Mouse (Mus musculus): ENCODE results near the gene Ehd3. TPM values are rescaled to one million over a fixed set of nuclear protein-coding genes. Genes with fewer than 3 reads are reported as not detected.
A peak's percentile ranks its signal among the peaks of the same experiment; 100 is the strongest.

The Ehd3 gene
- total and polyA plus RNA-seq, 3 experiments = 2.9 to 3.4 (median 3.2) TPM

DNA sequence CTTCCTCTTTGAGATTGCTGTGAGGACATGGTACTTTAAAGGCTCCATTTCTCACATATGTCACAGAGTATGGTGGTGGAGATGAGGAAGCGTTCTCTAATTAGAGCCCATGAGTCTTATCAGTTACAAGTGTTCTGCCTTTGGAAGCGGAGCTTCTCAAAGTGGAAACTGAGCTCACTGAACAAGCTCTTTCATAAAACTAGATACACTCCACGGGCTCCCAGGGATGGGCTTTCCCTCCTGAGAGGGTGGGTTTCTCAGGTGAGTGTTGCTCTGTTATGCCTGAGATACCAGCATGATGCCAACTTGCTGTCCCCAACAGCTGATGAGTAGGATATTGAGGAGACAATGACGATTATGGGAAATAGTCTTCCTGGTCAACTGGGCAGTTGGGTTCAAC is 6.2 kb upstream of the Ehd3 start:
- no peak overlapping the region for H3K9ac ChIP-seq (ENCODE audit: low read depth, low read length)
- WGBS = 65% methylated on average over 4 of the region's 4 CpGs
- H3K79me2 ChIP-seq (replicated peaks; ENCODE audit: control insufficient read depth, insufficient read depth, low read length) = no peaks in the 10 kb centered on the region
- DNase-seq = no peak
- H3K4me1 ChIP-seq (ENCODE audit: control insufficient read depth, insufficient read depth, low read length) = no peaks in the 10 kb centered on the region
- TF ChIP-seq POLR2A (IDR thresholded peaks at IDR 0.05; ENCODE audit: insufficient read depth, low read depth, low read length) (no peak), EP300 (IDR thresholded peaks at IDR 0.05; ENCODE audit: insufficient read depth, low read depth, low read length) (no peak), CTCF (IDR thresholded peaks at IDR 0.05) (no peak)
- no peaks in the 10 kb centered on the region for H3K36me3 ChIP-seq (ENCODE audit: control insufficient read depth, insufficient read depth, low read length)
- intact Hi-C loops (cut with DNase I) = no loop called here
- no peaks in the 10 kb centered on the region for H3K27me3 ChIP-seq (ENCODE audit: control insufficient read depth, insufficient read depth, low read length)
- H3K27ac ChIP-seq = no peak overlapping the region
- H3K4me3 ChIP-seq = no peak overlapping the region

DNA sequence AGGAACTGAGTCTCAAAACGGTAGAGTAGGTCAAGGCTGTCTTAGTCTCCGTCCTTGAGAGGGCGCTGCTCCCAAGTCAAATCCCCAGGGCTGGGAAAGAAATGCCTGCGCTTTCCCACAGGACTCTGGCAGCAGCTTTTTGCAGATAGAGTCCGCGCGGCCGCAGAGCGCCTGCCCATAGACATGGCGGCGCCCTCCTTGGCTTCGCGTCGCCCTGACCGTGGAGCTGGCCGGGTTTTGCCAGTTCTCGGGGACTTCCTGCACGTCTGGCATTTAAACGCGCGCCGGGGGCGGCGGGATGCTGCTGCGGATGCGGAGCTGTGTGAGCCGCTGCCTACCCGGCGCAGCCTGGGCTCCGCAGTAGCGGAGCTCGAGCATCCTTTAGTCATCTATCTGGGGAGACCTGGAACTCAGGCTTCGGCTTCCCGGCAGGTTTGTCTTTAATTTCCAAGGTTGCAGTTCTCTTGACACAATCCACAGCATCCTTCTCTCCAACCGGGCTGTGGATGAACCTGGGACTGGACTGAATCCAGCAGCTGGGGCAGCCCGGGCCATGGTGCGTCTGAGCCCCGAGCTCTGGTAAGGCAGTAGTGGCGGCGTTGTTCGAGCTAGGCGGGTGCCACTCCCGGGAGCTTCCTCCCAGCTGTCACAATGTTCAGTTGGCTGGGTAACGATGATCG is 798 bp downstream of the Ehd3 start:
- Histone ChIP-seq H3K79me2 (replicated peaks; ENCODE audit: control insufficient read depth, insufficient read depth, low read length) (no peaks in the 10 kb centered on the region), H3K36me3 (ENCODE audit: control insufficient read depth, insufficient read depth, low read length) (no peaks in the 10 kb centered on the region), H3K27ac (peak overlapping the region; percentile 63), H3K4me1 (ENCODE audit: control insufficient read depth, insufficient read depth, low read length) (peaks cover 4% of the 10 kb centered on the region), H3K4me3 (peak overlapping the region; percentile 60), H3K9ac (ENCODE audit: low read depth, low read length) (peak overlapping the region; percentile 73), H3K27me3 (ENCODE audit: control insufficient read depth, insufficient read depth, low read length) (no peaks in the 10 kb centered on the region)
- DNase-seq = peak; percentile 89 to 92
- under 1% methylated on average over 45 of the region's 45 CpGs for WGBS
- intact Hi-C loops (cut with DNase I) = loop anchor here (2.0 kb wide), 1 partner anchor 78 kb away; no protein-coding TSS in a partner anchor
- TF ChIP-seq POLR2A (IDR thresholded peaks at IDR 0.05; ENCODE audit: insufficient read depth, low read depth, low read length) (peak; percentile 55), EP300 (IDR thresholded peaks at IDR 0.05; ENCODE audit: insufficient read depth, low read depth, low read length) (peak; percentile 29; the same call in 1 of the 2 replicates), CTCF (IDR thresholded peaks at IDR 0.05) (peak; percentile 77)

DNA sequence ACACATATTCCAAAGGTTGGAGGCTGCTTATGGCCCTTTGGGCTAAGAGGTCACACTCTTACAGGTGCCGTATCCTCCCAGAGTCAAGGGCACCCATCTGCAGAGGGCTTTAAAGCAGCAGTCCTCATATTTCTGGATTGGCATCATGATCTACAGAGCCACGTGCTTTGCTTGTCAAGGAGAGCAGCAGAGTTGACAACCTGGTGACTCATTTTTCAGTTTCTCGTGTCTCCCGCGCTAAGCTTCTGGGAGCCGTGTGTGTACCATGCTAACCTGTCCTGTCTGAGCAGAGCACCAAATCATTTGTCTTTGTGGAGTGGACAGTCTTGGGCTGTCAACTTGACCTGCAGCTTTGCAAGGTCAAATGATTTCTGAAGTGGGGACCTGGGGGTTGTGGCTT is 2.4 kb downstream of the Ehd3 start:
- TF ChIP-seq CTCF (IDR thresholded peaks at IDR 0.05) = no peak
- no peak for TF ChIP-seq EP300 (IDR thresholded peaks at IDR 0.05; ENCODE audit: insufficient read depth, low read depth, low read length)
- TF ChIP-seq POLR2A (IDR thresholded peaks at IDR 0.05; ENCODE audit: insufficient read depth, low read depth, low read length) = no peak
- H3K27me3 ChIP-seq (ENCODE audit: control insufficient read depth, insufficient read depth, low read length) = no peaks in the 10 kb centered on the region
- H3K27ac ChIP-seq = no peak overlapping the region
- DNase-seq = no peak
- H3K4me1 ChIP-seq (ENCODE audit: control insufficient read depth, insufficient read depth, low read length) = peaks cover 4% of the 10 kb centered on the region
- no peak overlapping the region for H3K9ac ChIP-seq (ENCODE audit: low read depth, low read length)
- 81% methylated on average over 6 of the region's 6 CpGs for WGBS
- no peaks in the 10 kb centered on the region for H3K79me2 ChIP-seq (replicated peaks; ENCODE audit: control insufficient read depth, insufficient read depth, low read length)
- no peaks in the 10 kb centered on the region for H3K36me3 ChIP-seq (ENCODE audit: control insufficient read depth, insufficient read depth, low read length)
- intact Hi-C loops (cut with DNase I) = no loop called here
- H3K4me3 ChIP-seq = no peak overlapping the region

DNA sequence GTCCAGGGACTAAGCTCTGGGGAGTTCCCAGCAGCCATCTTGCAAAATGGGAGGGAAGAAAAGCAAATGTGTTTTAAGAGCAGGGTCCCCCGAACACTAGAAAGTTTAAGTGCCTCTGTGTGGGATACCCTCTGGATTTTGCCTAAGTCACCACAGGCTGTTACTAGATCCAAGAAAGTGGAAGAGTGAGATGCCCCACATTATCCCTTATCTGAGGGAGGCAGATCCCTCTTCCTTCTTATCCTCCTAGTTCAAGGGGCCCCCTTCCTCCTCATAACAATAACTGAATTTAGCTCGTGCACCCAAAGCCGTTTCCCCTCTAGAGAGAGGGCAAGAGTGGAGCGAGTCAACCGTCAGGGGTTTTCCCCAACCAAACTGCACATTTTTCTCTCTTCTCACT is 3.3 kb downstream of the Ehd3 start:
- no peak overlapping the region for H3K9ac ChIP-seq (ENCODE audit: low read depth, low read length)
- H3K4me3 ChIP-seq = no peak overlapping the region
- TF ChIP-seq EP300 (IDR thresholded peaks at IDR 0.05; ENCODE audit: insufficient read depth, low read depth, low read length) (no peak), POLR2A (IDR thresholded peaks at IDR 0.05; ENCODE audit: insufficient read depth, low read depth, low read length) (no peak), CTCF (IDR thresholded peaks at IDR 0.05) (no peak)
- H3K27me3 ChIP-seq (ENCODE audit: control insufficient read depth, insufficient read depth, low read length) = no peaks in the 10 kb centered on the region
- DNase-seq = no peak
- 59% methylated on average over 5 of the region's 5 CpGs for WGBS
- no peak overlapping the region for H3K27ac ChIP-seq
- H3K79me2 ChIP-seq (replicated peaks; ENCODE audit: control insufficient read depth, insufficient read depth, low read length) = no peaks in the 10 kb centered on the region
- H3K36me3 ChIP-seq (ENCODE audit: control insufficient read depth, insufficient read depth, low read length) = no peaks in the 10 kb centered on the region
- peaks cover 4% of the 10 kb centered on the region for H3K4me1 ChIP-seq (ENCODE audit: control insufficient read depth, insufficient read depth, low read length)
- intact Hi-C loops (cut with DNase I) = no loop called here

DNA sequence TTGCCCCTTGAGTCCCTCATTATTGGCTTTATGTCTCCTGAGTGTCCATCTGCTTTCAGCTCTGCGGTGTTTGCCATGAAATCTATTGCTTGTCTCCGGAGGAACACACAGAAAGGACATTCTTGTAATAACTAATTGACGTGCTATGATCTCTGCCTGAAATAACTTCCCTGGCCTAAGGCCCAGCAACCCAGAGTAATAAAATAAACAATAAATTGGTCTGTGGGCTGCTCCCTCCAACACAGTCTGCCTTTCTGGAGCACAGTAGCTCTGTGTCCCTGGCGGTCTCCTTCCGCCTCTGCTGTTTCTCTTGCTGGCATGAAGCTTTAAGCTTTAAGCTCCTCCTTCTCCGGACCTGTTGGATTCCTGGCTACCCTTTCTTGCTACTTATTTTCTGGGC is 4.5 kb downstream of the Ehd3 start:
- Histone ChIP-seq H3K4me1 (ENCODE audit: control insufficient read depth, insufficient read depth, low read length) (peaks cover 4% of the 10 kb centered on the region), H3K9ac (ENCODE audit: low read depth, low read length) (no peak overlapping the region), H3K36me3 (ENCODE audit: control insufficient read depth, insufficient read depth, low read length) (no peaks in the 10 kb centered on the region), H3K79me2 (replicated peaks; ENCODE audit: control insufficient read depth, insufficient read depth, low read length) (no peaks in the 10 kb centered on the region), H3K27me3 (ENCODE audit: control insufficient read depth, insufficient read depth, low read length) (no peaks in the 10 kb centered on the region), H3K4me3 (no peak overlapping the region), H3K27ac (no peak overlapping the region)
- WGBS = 50% methylated on average over 6 of the region's 6 CpGs
- intact Hi-C loops (cut with DNase I) = no loop called here
- no peak for DNase-seq
- TF ChIP-seq EP300 (IDR thresholded peaks at IDR 0.05; ENCODE audit: insufficient read depth, low read depth, low read length) (no peak), POLR2A (IDR thresholded peaks at IDR 0.05; ENCODE audit: insufficient read depth, low read depth, low read length) (no peak), CTCF (IDR thresholded peaks at IDR 0.05) (no peak)

DNA sequence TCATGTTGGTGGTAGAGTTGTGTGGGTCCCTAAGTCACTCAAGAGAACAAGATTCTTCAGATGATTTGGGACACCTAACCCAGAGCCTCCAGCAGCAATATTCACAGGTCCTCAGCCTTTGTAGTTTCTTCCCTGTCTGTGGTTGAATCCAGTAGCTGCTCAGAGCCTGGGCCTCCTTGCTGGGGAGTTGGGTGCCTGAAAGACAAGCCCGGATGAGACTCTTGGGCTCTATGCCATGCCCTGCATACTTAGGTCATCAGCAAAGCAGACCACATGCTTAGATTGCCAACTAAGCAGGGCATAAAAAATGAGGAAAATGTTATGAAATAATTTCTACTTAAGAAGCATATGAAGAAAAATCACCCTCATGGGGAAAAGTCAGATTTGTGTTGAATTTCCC is 6.9 kb downstream of the Ehd3 start:
- no peak overlapping the region for H3K4me3 ChIP-seq
- TF ChIP-seq EP300 (IDR thresholded peaks at IDR 0.05; ENCODE audit: insufficient read depth, low read depth, low read length) (no peak), CTCF (IDR thresholded peaks at IDR 0.05) (no peak), POLR2A (IDR thresholded peaks at IDR 0.05; ENCODE audit: insufficient read depth, low read depth, low read length) (no peak)
- no peaks in the 10 kb centered on the region for H3K79me2 ChIP-seq (replicated peaks; ENCODE audit: control insufficient read depth, insufficient read depth, low read length)
- DNase-seq = no peak
- WGBS = 83% methylated on average over 1 of the region's 1 CpGs
- no peaks in the 10 kb centered on the region for H3K36me3 ChIP-seq (ENCODE audit: control insufficient read depth, insufficient read depth, low read length)
- intact Hi-C loops (cut with DNase I) = no loop called here
- H3K27me3 ChIP-seq (ENCODE audit: control insufficient read depth, insufficient read depth, low read length) = no peaks in the 10 kb centered on the region
- H3K4me1 ChIP-seq (ENCODE audit: control insufficient read depth, insufficient read depth, low read length) = no peaks in the 10 kb centered on the region; the same call in 1 of the 2 replicates
- H3K9ac ChIP-seq (ENCODE audit: low read depth, low read length) = no peak overlapping the region
- H3K27ac ChIP-seq = no peak overlapping the region
